Mouse (Mus musculus) lung, postnatal 10 days (tissue): Measurements from ENCODE around the gene Ins2.

Experiments used
- DNase-seq: peaks from one replicate; pipeline ENCODE4 v3.0.0; 2021

The Ins2 gene

GRCm38 (mm10) chr7:142663931-142664421 lies 79.2 kb downstream of the Ins2 start:
- peak; percentile 11 for DNase-seq

- DNase-seq: no peak
Measured at GRCm38 (mm10) chr7:142663151-142663550, 80.0 kb downstream of the Ins2 start.

- DNase-seq: no peak
Measured at GRCm38 (mm10) chr7:142661811-142662210, 81.4 kb downstream of the Ins2 start.

- DNase-seq: no peak
Measured at GRCm38 (mm10) chr7:142661046-142661445, 82.1 kb downstream of the Ins2 start.

- peak; percentile 16 for DNase-seq
Measured at GRCm38 (mm10) chr7:142660651-142660945, 82.6 kb downstream of the Ins2 start.

GRCm38 (mm10) chr7:142659767-142660650 lies 83.2 kb downstream of the Ins2 start:
- DNase-seq: no peak

- DNase-seq: peak; percentile 25
Measured at GRCm38 (mm10) chr7:142659181-142659681, 84.0 kb downstream of the Ins2 start.

- DNase-seq: peak; percentile 17
Measured at GRCm38 (mm10) chr7:142658681-142659180, 84.5 kb downstream of the Ins2 start.

- DNase-seq: no peak
Measured at GRCm38 (mm10) chr7:142657821-142658614, 85.2 kb downstream of the Ins2 start.

GRCm38 (mm10) chr7:142657341-142657791 lies 85.8 kb downstream of the Ins2 start:
- DNase-seq: peak; percentile 13

- DNase-seq: no peak
Measured at GRCm38 (mm10) chr7:142656055-142656454, 87.1 kb downstream of the Ins2 start.

- no peak for DNase-seq
Measured at GRCm38 (mm10) chr7:142655633-142656032, 87.5 kb downstream of the Ins2 start.

GRCm38 (mm10) chr7:142653726-142654125 lies 89.5 kb downstream of the Ins2 start:
- DNase-seq: no peak

GRCm38 (mm10) chr7:142646676-142647075 lies 96.5 kb downstream of the Ins2 start:
- DNase-seq: no peak

- DNase-seq: no peak
Measured at GRCm38 (mm10) chr7:142645045-142645444, 98.1 kb downstream of the Ins2 start.

- no peak for DNase-seq
Measured at GRCm38 (mm10) chr7:142636178-142636577, 107.0 kb downstream of the Ins2 start.

- no peak for DNase-seq
Measured at GRCm38 (mm10) chr7:142630691-142631090, 112.5 kb downstream of the Ins2 start.

- no peak for DNase-seq
Measured at GRCm38 (mm10) chr7:142629806-142630205, 113.4 kb downstream of the Ins2 start.
